Mouse (Mus musculus): ENCODE measurements around the gene Reln. TPM values are rescaled to one million over a fixed set of nuclear protein-coding genes. Genes with fewer than 3 reads are reported as not detected.

Reln gene
- polyA plus RNA-seq, 1 experiment from 2014 or later: 17.8 TPM

DNA sequence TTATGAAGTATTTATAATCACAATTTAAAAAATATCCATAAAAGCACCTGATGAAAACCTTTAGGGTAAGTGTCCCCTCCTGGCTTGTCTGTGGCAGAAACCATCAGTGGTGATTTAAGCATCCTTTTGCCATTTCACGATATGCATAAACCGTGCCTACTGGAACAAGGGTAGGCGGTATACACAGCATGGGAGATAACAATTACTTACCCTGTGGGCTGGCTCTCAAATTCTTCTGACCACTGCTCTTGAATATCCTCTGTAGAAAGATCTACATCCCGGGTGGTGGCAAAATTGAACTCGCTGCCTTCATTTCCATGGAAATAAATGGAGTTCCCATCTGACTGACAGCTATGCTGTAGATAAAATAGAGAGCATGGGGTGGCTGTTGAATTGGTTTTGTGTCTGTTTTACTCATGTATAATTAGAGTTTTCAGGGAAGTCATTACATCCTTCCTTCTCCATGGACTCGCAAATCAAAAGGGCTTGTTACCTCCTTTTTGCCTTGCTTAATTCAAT, 264.0 kb downstream of the Reln start:
- 59% methylated on average over 6 of the region's 6 CpGs for WGBS
- H3K9me3 ChIP-seq: no peaks in the 10 kb centered on the region
- no peak overlapping the region for H3K27ac ChIP-seq (replicated peaks)
- H3K27me3 ChIP-seq: no peaks in the 10 kb centered on the region
- no peaks in the 10 kb centered on the region for H3K4me1 ChIP-seq
- H3K4me2 ChIP-seq (replicated peaks): no peak overlapping the region
- ATAC-seq (ENCODE audit: low FRiP score, low read depth): no peak
- H3K4me3 ChIP-seq: no peak overlapping the region
- H3K9ac ChIP-seq (replicated peaks): no peak overlapping the region
- no peaks in the 10 kb centered on the region for H3K36me3 ChIP-seq

DNA sequence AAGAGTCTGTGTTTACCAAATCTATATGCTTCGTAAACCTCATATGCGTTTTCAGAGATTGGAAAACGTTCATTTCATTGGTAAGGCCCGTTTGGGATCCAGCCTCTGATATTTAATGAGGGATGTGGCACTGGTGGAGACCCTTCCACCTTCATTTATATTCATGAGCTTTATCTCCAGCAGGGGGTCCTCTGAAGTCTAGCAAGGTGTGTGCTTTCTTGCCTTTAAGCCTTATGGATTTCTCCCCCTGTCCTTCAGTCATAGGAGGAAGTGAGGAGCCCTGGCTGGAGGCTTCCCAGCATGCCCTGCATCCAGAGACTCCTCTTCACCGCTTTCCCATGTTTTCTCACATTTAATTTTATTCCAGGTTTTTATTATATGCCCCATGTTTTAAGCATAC, 269.5 kb downstream of the Reln start:
- Histone ChIP-seq H3K27me3 (no peaks in the 10 kb centered on the region), H3K4me3 (no peak overlapping the region), H3K9ac (replicated peaks) (no peak overlapping the region), H3K9me3 (no peaks in the 10 kb centered on the region), H3K36me3 (no peaks in the 10 kb centered on the region), H3K27ac (replicated peaks) (no peak overlapping the region; the same call in 1 of the 2 replicates), H3K4me1 (no peaks in the 10 kb centered on the region), H3K4me2 (replicated peaks) (no peak overlapping the region)
- 60% methylated on average over 5 of the region's 5 CpGs for WGBS
- ATAC-seq (ENCODE audit: low FRiP score, low read depth): peak; percentile 47; the same call in 1 of the 2 replicates

DNA sequence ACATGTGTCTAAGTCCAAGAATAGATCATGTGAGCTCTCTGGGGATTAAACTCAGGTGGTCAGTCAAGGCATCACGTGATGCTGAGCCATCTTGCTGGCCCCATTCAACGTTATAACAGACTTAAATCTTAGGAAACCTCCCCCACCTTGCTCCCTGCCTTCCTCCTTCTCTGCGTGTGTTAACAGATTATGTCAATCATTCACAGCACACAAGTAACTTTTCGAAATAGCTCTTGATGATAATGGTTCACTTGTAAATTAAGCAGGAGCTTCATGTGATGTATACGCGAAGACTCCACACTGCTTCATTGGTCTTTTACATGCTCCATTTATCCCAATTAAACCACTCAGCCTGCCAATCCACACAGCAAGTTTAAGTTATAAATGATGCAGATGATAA, 271.9 kb downstream of the Reln start:
- no peak for ATAC-seq (ENCODE audit: low FRiP score, low read depth)
- Histone ChIP-seq H3K4me3 (no peak overlapping the region), H3K27me3 (no peaks in the 10 kb centered on the region), H3K4me2 (replicated peaks) (no peak overlapping the region), H3K36me3 (no peaks in the 10 kb centered on the region), H3K9me3 (no peaks in the 10 kb centered on the region), H3K4me1 (no peaks in the 10 kb centered on the region), H3K27ac (replicated peaks) (no peak overlapping the region), H3K9ac (replicated peaks) (no peak overlapping the region)
- 84% methylated on average over 6 of the region's 6 CpGs for WGBS

DNA sequence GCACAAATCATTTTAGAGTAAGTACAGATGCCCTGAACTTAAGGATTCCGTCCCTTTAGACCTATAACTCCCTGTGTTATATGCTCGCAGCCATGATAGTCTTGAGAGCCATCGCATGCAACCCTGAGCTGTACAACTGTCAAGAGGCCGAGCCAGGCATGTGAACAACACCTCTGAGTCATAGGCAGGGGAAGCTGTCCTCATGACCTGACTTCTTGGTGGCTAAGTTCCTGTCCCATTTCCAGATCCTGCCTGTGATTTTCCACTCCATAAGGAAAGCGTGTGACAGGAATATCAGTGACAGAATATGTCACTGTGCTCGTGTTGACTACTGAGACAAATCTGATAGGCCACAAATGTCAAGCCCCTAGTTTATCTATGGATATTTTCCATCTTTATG, 285.3 kb downstream of the Reln start:
- no peak for ATAC-seq (ENCODE audit: low FRiP score, low read depth)
- H3K9ac ChIP-seq (replicated peaks): no peak overlapping the region
- no peaks in the 10 kb centered on the region for H3K9me3 ChIP-seq
- 92% methylated on average over 6 of the region's 6 CpGs for WGBS
- H3K27me3 ChIP-seq: no peaks in the 10 kb centered on the region
- H3K36me3 ChIP-seq: no peaks in the 10 kb centered on the region
- H3K27ac ChIP-seq (replicated peaks): no peak overlapping the region
- no peak overlapping the region for H3K4me2 ChIP-seq (replicated peaks)
- no peaks in the 10 kb centered on the region for H3K4me1 ChIP-seq
- no peak overlapping the region for H3K4me3 ChIP-seq

DNA sequence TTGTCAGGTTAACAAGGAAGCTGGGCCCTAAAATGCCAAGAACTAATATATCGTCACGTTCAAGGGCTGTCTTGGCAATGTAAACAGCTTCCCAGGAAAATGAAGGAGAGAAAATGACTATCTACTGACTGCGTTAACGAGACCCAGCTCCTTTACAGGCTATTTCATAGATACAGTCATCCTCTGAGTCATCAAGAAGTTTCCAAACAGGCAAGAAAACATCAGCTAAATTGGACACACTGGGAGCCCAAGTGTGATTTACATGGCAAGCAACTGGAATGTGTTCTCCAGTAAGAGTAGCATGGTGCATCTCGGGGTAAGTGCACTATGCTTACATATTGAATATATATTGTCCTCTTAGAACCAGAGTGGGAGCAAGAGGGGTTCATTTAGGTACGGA, 302.7 kb downstream of the Reln start:
- Histone ChIP-seq H3K9ac (replicated peaks) (no peak overlapping the region), H3K4me2 (replicated peaks) (no peak overlapping the region), H3K36me3 (no peaks in the 10 kb centered on the region), H3K4me1 (no peaks in the 10 kb centered on the region), H3K4me3 (no peak overlapping the region), H3K9me3 (no peaks in the 10 kb centered on the region), H3K27ac (replicated peaks) (no peak overlapping the region), H3K27me3 (no peaks in the 10 kb centered on the region)
- 94% methylated on average over 6 of the region's 6 CpGs for WGBS
- ATAC-seq (ENCODE audit: low FRiP score, low read depth): no peak

DNA sequence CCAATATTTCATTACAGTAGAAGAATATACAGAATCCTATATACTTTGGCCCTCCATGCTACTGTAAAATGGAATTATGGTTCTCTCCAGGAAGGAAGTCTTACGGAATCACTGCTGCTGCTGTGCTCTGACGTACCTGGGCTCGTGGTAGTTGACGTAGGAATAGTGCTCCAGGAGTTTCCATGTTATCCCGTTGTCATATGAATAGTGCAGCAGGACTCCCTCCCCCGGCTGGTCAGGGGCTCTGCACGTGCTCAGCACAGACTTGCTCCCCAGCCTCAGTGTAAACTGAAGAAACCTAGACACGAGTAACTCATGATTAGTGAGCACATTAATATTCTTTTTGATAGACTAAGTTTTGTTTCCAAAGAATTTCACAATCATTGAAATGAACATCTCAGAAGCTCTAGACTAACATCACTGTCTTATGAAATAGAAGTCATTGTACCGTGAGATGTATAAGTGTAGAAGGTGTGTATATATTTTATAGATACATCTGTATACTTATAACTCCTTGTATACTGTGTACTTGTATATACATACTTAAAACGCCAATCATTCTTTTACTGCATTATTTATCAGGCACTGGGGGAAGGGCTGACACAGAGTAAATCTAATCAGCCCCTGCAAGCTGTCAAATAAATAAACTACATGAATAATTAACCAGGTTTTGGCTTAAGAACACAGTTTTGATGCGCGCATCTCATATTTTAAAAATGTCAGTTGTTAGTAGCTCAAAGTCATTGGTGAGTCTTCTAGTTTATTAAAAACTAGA, 304.9 kb downstream of the Reln start:
- Histone ChIP-seq H3K4me2 (replicated peaks) (no peak overlapping the region), H3K9ac (replicated peaks) (no peak overlapping the region), H3K27ac (replicated peaks) (no peak overlapping the region), H3K9me3 (no peaks in the 10 kb centered on the region), H3K27me3 (no peaks in the 10 kb centered on the region), H3K4me3 (no peak overlapping the region), H3K36me3 (no peaks in the 10 kb centered on the region), H3K4me1 (no peaks in the 10 kb centered on the region)
- ATAC-seq (ENCODE audit: low FRiP score, low read depth): no peak
- 87% methylated on average over 12 of the region's 12 CpGs for WGBS

DNA sequence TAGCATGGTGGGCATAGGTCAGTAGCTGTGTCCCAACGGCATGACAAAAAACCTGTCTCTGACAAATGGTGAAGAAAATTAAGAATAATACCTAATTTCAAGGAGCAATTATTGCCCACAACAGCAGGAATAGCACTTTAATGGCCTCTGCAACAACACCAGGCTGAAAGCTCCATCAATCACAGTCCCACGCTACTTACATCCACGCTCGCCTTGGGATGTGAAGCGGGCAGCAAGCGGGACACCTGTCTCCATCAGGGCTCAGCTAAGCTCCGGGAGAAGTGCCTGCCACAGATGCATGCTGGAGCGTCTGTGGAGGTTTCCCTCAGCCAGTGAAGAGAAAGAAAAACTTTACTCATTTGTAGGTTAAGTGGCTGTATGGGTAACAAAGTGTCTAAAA, 309.3 kb downstream of the Reln start:
- Histone ChIP-seq H3K4me2 (replicated peaks) (no peak overlapping the region), H3K9me3 (no peaks in the 10 kb centered on the region), H3K36me3 (no peaks in the 10 kb centered on the region), H3K4me1 (peaks cover 10% of the 10 kb centered on the region; the same call in 1 of the 2 replicates), H3K27ac (replicated peaks) (no peak overlapping the region), H3K9ac (replicated peaks) (no peak overlapping the region), H3K27me3 (no peaks in the 10 kb centered on the region), H3K4me3 (no peak overlapping the region)
- ATAC-seq (ENCODE audit: low FRiP score, low read depth): no peak
- WGBS: 87% methylated on average over 8 of the region's 8 CpGs

DNA sequence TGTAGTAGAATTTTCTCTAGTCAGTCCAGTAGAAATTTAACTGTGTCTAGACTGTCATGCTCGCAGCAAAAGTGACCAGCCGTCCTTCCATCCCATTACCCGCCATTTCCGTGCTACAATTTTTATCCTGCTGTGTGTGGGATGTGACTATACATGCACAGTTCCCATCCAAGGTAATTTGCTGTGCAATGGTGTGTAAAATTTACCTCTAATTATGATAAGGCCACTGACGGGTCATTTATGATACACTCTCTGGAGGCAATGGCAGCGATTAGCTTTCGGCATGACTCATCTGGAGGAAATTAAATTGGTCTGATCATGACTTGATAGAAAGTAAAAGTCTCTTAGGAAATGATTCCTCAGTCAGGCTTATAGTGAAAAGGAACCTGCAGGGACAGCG, 311.5 kb downstream of the Reln start:
- WGBS: 76% methylated on average over 8 of the region's 8 CpGs
- H3K27me3 ChIP-seq: no peaks in the 10 kb centered on the region
- no peak for ATAC-seq (ENCODE audit: low FRiP score, low read depth)

DNA sequence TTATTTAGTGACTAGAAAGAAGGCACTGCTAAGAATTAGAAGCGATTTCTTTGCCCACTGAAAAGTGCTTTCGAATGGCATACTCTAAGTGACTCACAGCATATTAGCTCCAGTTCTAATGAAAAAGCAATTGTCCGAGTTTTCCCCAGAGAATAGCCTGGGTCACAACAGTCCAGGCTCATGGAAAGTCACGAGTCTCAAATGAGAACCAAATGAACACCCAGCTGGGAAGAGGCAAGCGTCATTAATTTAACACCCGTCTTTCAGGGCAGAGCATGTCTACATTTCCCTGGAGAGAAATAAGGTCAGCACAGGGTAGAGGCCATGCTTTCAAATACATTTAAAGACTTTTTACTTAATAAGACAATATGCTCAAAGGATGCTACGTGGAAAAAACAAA, 312.8 kb downstream of the Reln start:
- WGBS: 31% methylated on average over 7 of the region's 7 CpGs
- H3K27ac ChIP-seq (replicated peaks): 0 out of 2 replicates have a peak overlapping the region, but pooled peaks have one; percentile 25
- no peak overlapping the region for H3K4me2 ChIP-seq (replicated peaks)
- no peaks in the 10 kb centered on the region for H3K9me3 ChIP-seq
- peaks cover 10% of the 10 kb centered on the region; the same call in 1 of the 2 replicates for H3K4me1 ChIP-seq
- H3K9ac ChIP-seq (replicated peaks): no peak overlapping the region
- no peaks in the 10 kb centered on the region for H3K36me3 ChIP-seq
- no peaks in the 10 kb centered on the region for H3K27me3 ChIP-seq
- peak; percentile 85 for ATAC-seq (ENCODE audit: low FRiP score, low read depth)
- H3K4me3 ChIP-seq: no peak overlapping the region

More for the DNA sequence above, 311.5 kb downstream of the Reln start:
- no peaks in the 10 kb centered on the region for H3K9me3 ChIP-seq
- H3K4me3 ChIP-seq: no peak overlapping the region
- no peak overlapping the region for H3K4me2 ChIP-seq (replicated peaks)
- H3K27ac ChIP-seq (replicated peaks): no peak overlapping the region
- H3K4me1 ChIP-seq: peaks cover 10% of the 10 kb centered on the region; the same call in 1 of the 2 replicates
- H3K9ac ChIP-seq (replicated peaks): no peak overlapping the region
- H3K36me3 ChIP-seq: no peaks in the 10 kb centered on the region

DNA sequence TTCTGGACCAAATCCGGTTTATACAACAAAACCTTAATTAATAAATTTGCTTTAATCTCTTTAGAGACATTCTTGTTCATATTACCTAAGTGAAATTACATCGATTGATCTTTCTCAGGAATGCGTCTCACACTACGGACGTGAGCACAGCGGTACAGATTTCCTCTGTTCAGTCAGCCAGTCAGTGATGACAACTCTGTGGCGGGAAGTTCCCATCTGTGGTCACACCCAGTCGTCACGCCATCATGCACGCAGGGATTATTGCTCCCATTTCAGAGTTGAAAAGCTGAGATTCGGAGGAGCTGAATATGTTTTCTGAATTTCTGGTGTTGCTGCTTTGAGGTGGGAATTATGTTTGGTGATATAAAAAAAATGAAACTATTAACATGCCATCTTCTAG, 316.1 kb downstream of the Reln start:
- no peak overlapping the region for H3K9ac ChIP-seq (replicated peaks)
- no peaks in the 10 kb centered on the region for H3K36me3 ChIP-seq
- H3K4me3 ChIP-seq: no peak overlapping the region
- H3K9me3 ChIP-seq: no peaks in the 10 kb centered on the region
- 84% methylated on average over 11 of the region's 11 CpGs for WGBS
- no peak overlapping the region for H3K4me2 ChIP-seq (replicated peaks)
- peaks cover 10% of the 10 kb centered on the region; the same call in 1 of the 2 replicates for H3K4me1 ChIP-seq
- ATAC-seq (ENCODE audit: low FRiP score, low read depth): no peak
- H3K27me3 ChIP-seq: no peaks in the 10 kb centered on the region
- no peak overlapping the region for H3K27ac ChIP-seq (replicated peaks)

DNA sequence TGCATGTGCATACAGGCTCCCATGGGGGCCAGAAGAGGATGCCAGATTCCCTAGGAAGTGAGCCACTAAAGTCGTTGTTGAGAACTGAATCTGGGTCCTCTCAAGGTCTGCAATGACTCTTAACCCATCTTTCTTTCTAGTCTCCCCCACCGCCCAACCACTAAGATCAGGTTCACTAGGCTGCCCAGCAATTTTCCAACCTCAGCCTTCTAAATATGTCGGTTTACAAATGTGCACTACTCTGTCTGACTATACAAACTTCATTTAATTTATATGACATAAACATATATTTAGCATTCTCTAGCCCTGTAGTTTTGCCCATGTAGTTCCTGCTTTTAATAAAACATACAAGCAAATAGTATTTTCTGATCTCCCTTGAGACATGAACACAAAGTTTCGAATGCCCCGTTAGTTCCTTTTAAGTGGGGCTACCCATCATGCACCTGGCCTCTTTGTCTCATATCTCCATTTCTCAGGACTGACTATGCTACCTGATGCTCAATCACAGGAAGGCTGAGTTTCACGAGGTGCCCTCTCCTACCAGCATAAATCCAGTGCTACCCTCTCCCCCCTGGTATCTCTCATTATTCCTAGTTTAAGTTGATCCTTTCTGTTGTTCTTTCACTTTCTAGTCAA, 317.1 kb downstream of the Reln start:
- H3K9ac ChIP-seq (replicated peaks): no peak overlapping the region
- ATAC-seq (ENCODE audit: low FRiP score, low read depth): no peak
- peaks cover 10% of the 10 kb centered on the region; the same call in 1 of the 2 replicates for H3K4me1 ChIP-seq
- no peaks in the 10 kb centered on the region for H3K9me3 ChIP-seq
- H3K36me3 ChIP-seq: no peaks in the 10 kb centered on the region
- no peaks in the 10 kb centered on the region for H3K27me3 ChIP-seq
- 88% methylated on average over 6 of the region's 6 CpGs for WGBS
- H3K4me2 ChIP-seq (replicated peaks): no peak overlapping the region
- H3K4me3 ChIP-seq: no peak overlapping the region
- H3K27ac ChIP-seq (replicated peaks): no peak overlapping the region

DNA sequence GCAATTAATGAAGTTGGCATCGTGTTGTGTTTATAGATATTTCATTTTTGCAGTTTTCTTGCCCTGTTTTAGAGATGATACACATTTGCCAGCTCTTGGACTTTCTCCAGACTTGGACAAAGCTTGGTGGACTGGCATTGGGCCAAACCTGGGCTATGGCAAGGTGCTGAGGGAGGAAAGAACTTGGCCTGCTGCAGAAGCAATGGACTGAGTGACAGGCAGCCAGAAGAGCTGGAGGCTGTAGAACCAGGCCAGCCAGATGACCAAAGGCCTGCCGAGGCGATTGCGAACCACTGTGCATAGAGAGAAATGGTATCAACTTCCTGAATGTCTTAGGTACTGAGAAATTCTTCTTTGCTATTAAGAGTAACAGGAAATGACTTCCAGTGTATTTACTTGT, 318.8 kb downstream of the Reln start:
- Histone ChIP-seq H3K9me3 (no peaks in the 10 kb centered on the region), H3K4me3 (no peak overlapping the region), H3K27me3 (no peaks in the 10 kb centered on the region), H3K9ac (replicated peaks) (no peak overlapping the region), H3K4me1 (no peaks in the 10 kb centered on the region), H3K27ac (replicated peaks) (no peak overlapping the region), H3K36me3 (no peaks in the 10 kb centered on the region), H3K4me2 (replicated peaks) (no peak overlapping the region)
- WGBS: 88% methylated on average over 4 of the region's 4 CpGs
- ATAC-seq (ENCODE audit: low FRiP score, low read depth): no peak

Measured in midbrain, embryonic 12.5 days (tissue).